Mouse (Mus musculus) megakaryocyte, embryonic 14.5 days (primary cell): Measurements from ENCODE around the gene Cnot1.

Experiments used
- FLI1 ChIP-seq: IDR thresholded peaks from 2 replicates; pipeline ENCODE4 v1.6.1; 2012; ENCODE audit warnings: low read length, inconsistent platforms, mixed read lengths
- GATA1 ChIP-seq: IDR thresholded peaks from 3 replicates; pipeline ENCODE4 v1.6.1; 2012; ENCODE audit warnings: mixed read lengths, low read length, inconsistent platforms, borderline replicate concordance

GRCm38 (mm10) chr8:95738596-95738995 is 68.7 kb downstream of the Cnot1 start:
- TF ChIP-seq FLI1 (no peak), GATA1 (no peak)
